Mouse (Mus musculus) T-helper 17 cell (primary cell): ENCODE data around the gene Acadm.

Experiments used
- in situ Hi-C, 2 experiments: fragments of 300-600 bp; cut with MboI, MseI; formaldehyde crosslinking; loops; 1 replicate in 1 of 2; 2 replicates in 1 of 2; pipeline ENCODE4 v1.15.1; 2025; ENCODE audit warnings: high pct_unique_total_duplicates in 2 of 2

Gene Acadm

DNA sequence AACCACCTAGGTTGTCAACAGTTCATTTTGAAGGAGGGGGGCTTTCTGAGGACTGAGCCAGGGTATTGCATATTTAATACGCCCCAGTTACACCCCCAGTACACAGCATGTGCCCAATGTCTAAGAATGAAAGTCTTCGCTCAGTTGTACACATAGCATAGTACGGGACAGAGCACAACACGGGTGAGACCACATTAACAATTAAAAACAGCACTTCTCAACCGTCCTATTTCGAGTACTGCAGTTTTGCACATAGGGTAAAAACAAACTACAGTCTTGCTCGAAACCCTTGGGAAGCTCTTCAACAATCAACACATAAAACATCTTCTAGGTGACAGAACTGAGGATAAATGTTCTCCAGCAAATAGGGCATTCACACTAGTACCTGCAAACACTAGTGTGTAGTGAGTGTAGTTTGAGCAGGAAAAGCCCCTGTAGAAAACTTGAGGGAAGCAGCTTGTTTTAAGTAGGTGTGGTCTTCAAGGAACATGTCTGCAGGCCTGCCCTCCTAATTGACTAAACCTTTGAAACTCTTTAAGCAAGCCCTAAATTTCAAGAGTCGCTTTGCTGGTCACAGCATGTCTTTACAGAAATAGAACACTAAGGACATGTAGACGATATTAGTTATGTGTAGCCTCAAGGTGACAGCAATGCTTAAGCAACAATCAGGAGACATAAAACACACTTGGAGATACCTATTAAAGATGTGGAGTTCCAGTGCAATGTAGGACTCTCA, 38.1 kb downstream of the Acadm start, which contains the start of gene Msh4:
Gene Msh4, minus strand, starts transcription at position 3 of the 736 bp plus-strand sequence.
- in situ Hi-C loops, result loop anchor here (25.0 kb wide), 2 partner anchors 1444 to 1694 kb away; partner anchors contain the start of genes Dnajb4 (in 1 of the 2) and Fubp1 (in 1 of the 2)

DNA sequence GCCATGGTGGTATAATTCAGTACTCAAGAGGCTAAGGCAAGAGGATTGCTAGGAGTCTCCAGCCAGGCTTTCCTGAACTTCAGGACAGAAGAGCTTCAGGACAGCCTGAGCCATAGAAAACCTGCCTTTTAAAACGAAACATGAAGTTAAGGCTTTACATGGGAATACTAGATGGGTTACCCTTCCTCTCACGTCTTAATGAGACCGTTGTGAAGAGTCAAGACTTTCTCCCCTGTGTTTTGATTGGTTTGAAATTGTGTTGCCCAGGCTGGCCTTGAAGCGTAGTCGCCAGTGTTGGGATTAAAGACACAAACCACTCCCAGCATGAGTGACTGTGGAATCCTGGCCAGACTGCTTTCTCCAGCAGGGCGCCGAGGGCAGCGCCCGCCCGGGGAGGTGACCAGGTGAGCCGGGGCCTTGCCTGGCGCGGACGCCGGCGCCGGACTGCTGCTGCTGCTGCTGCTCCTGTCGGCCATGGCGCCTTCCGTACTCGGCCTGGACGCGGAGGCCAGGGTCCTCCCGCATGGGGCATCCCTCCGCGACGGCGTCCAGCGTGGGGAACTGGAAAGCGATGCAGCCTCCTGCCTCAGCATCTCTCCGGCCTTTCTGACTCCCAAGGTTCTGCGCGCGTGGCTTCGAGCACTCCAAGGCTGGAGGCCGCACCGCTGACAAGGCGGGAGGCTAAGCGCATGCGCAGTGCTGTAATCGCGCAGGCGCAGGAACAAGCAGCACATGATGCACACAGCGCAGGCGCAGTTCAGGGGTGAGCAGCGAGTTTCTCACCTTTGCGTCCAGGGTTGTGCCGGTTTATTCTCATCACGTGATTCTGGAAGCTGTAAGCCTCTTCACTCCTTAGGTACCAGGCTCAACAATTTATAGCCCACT, 38.9 kb downstream of the Acadm start:
- in situ Hi-C loops, result loop anchor here (25.0 kb wide), 2 partner anchors 1443 to 1693 kb away; partner anchors contain the start of genes Dnajb4 (in 1 of the 2) and Fubp1 (in 1 of the 2)

DNA sequence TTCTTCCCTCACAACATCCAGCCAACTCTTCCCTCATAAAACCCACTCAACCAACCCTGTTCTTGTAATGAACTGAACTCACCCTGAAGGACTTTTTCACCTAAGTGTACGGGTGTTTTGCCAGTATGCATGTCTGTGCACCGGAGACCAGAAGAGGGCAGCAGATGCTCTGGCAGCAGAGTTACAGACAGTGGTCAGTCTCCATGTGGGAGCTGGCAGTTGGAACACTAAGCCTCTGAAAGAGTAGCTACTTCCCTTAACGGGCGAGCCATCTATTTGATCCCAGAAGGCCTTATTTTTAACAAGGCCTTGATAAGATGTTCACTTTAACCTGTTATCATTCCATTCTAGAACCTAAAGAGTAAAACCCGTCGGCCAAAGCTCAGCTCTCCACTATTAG, 39.8 kb downstream of the Acadm start:
- in situ Hi-C loops, result loop anchor here (25.0 kb wide), 2 partner anchors 1442 to 1692 kb away; partner anchors contain the start of genes Dnajb4 (in 1 of the 2) and Fubp1 (in 1 of the 2)

DNA sequence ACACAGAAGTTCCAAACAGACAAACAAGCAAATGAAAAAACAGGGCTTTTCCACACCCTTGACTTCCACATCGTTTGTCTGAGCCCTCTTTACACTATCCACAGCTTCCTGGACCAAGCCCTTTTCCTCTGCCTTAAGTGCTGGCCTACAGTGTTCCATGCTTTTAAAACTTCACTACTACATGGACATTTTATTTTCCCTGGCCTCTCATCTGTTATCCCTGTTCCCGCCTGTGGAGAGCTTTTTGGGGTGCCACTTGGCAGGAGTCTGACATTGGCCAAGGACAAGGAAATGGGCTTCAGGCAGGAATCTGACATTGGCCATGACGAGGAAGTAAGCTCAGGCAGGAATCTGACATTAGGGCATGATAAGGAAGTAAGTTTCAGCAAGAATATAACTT, 41.8 kb downstream of the Acadm start:
- in situ Hi-C loops, result loop anchor here (25.0 kb wide), 2 partner anchors 1440 to 1690 kb away; partner anchors contain the start of genes Dnajb4 (in 1 of the 2) and Fubp1 (in 1 of the 2)

DNA sequence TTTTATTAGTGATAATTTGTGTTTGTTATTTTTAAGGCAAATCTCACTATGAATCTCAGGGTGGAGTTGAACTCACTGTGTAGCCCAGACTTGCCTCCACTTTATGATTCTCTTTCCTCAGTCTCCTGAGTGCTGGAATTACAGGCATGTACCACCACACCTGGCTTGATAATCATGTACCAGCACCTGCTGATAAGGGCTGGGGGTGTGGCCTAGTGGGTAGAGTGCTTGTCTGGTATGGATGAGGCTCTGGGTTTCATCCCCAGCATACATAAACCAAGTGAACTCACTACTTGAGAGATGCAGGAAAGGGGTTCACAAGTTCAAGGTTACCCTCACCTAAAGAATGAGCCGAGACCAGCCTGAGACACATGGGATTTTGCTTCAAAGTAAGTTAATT, 42.5 kb downstream of the Acadm start:
- in situ Hi-C loops, result loop anchor here (25.0 kb wide), 2 partner anchors 1440 to 1690 kb away; partner anchors contain the start of genes Dnajb4 (in 1 of the 2) and Fubp1 (in 1 of the 2)

DNA sequence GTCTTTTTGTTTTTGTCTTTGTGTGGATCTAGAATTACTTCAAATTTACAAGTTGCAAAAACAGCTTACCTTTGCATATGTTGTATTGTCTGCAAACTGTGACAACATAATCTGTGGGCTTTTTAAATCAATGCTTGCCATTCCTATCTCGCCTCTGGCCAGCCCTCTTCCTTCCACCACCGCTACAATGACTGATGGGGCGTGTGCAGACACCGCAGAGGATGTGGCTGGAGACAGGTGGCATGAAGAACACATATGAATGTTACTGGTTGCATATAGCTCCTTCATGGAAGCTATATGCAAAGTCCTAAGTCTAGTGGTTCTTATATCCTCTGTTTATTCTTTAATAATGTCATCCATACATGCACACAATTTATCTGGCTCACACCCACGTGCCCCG, 47.2 kb downstream of the Acadm start:
- in situ Hi-C loops, result no loop called here

DNA sequence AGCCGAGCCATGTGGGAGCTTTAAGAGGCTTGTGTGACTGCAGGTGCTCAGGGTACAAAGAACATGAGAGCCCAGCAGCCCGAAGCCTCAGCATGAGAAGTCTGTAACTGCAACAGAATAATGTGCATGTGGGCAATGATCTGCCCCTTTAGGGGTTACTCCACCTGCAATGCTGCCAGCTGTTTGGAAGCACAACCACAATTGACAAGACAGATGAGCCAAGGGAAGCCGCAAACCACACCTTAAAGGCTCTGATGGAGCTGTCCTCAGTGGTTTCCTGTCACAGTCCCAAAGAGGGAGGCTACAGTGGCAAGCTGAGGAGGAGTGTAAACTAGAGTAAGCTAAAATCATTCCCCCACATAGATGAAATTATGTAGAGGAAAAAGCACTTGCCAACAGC, 49.0 kb downstream of the Acadm start:
- in situ Hi-C loops, result no loop called here

DNA sequence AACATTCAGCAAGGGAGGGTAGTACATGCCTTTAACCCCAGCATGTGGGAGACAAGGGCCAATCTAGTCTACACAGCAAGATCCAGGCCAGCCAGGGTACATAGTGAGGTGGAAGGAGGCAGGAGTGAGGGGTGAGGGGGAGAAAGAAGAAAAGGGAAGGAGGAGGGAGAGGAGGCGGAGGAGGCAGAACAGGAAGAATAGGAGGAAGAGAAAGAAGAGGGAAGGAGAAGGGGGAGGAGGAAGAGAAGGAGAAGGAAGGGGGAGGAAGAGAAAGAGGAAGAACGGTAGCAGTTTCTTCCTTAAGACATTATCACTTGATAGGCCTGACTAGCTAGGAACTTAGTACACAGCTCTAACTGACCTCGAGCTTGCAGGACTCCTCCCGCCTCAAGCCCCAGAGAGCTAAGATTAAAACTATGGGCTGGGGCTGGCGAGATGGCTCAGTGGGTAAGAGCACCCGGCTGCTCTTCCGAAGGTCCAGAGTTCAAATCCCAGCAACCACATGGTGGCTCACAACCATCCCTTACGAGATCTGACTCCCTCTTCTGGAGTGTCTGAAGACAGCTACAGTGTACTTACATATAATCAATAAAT, 55.1 kb downstream of the Acadm start:
- in situ Hi-C loops, result no loop called here

DNA sequence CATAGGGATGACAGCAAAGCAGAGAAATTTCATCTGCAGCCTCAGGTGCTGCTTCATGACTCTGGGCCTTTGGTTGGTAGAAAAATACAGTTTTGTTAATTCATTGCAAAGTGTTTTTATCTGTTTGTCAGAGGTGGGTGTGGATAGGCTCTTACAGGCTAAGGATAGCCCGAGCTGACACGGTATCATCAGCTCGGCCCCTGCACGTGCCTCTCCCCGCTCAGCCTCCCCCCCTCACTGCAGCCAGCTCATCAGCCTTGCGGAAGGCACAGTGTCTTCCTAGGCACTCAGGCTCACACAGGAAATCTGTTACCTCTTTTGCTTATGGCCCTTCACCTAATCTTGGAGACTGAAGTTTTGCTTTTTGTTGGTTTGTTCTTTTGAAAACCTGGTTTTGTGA, 56.3 kb downstream of the Acadm start:
- in situ Hi-C loops, result no loop called here

DNA sequence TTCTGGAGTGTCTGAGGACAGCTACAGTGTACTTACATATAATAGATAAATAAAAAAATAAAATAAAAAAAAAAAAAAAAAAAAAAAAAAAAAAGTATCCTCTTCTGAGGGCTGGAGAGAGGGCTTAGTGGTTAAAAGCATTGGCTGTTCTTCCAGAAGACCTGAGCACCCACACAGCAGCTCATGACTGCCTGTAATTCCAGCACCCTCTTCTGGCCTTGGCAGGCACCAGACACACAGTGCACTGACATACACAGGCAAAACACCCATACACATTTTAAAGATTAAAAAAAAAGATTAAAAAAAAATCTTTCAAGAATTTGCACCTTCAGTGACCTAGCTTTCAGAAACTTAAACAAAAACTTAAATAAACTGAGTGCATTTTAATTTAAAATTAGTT, 58.1 kb downstream of the Acadm start:
- in situ Hi-C loops, result no loop called here
